Mouse (Mus musculus) stomach, postnatal 0 days (tissue): Measurements from ENCODE around the gene Asb17. TPM values are rescaled to one million over a fixed set of nuclear protein-coding genes. Genes with fewer than 3 reads are reported as not detected.

Source experiments
- ATAC-seq: fragments of 200-750 bp; cut with Nextera tagmentation; 2 replicates; pipeline ENCODE4 v1.8.0; 2017; ENCODE audit not compliant: low FRiP score, low TSS enrichment
- DNase-seq: peaks from one replicate; pipeline ENCODE4 v3.0.0-alpha.2; 2016; ENCODE audit warnings: low spot score
- H3K27ac ChIP-seq: fragments of 300-500 bp; sonication (generic); replicated peaks from 2 replicates; pipeline ENCODE4 v1.5.1; 2014; ENCODE audit warnings: mild to moderate bottlenecking, control low read depth
- H3K27me3 ChIP-seq: fragments of 300-500 bp; sonication (generic); 2 replicates; pipeline ENCODE4 v1.6.1; 2014; ENCODE audit warnings: low read length; ENCODE audit not compliant: control insufficient read depth, insufficient read depth
- H3K36me3 ChIP-seq: fragments of 300-500 bp; sonication (generic); 2 replicates; pipeline ENCODE4 v1.6.1; 2014; ENCODE audit warnings: low read length, mixed read lengths; ENCODE audit not compliant: control insufficient read depth, insufficient read depth
- H3K4me1 ChIP-seq: fragments of 300-500 bp; sonication (generic); replicated peaks from 2 replicates; pipeline ENCODE4 v1.6.1; 2014; ENCODE audit warnings: antibody characterized with exemption; ENCODE audit not compliant: control insufficient read depth, insufficient read depth
- H3K4me2 ChIP-seq: fragments of 300-500 bp; sonication (generic); replicated peaks from 2 replicates; pipeline ENCODE4 v1.6.1; 2014; ENCODE audit warnings: low read depth, mild to moderate bottlenecking, control low read depth, moderate library complexity
- H3K4me3 ChIP-seq: fragments of 300-500 bp; sonication (generic); 2 replicates; pipeline ENCODE4 v1.5.1; 2014; ENCODE audit warnings: low read depth, low read length, control low read depth
- H3K9ac ChIP-seq: fragments of 300-500 bp; sonication (generic); 2 replicates; pipeline ENCODE4 v1.6.1; 2014; ENCODE audit warnings: mild to moderate bottlenecking, low read length, control low read depth, mixed read lengths
- H3K9me3 ChIP-seq: fragments of 300-500 bp; sonication (generic); 2 replicates; pipeline ENCODE4 v1.6.1; 2016; ENCODE audit warnings: low read length; ENCODE audit not compliant: control insufficient read depth
- CTCF ChIP-seq: IDR thresholded peaks from 2 replicates; pipeline ENCODE4 v1.5.1; 2016; ENCODE audit warnings: antibody characterized with exemption, low read depth, mild to moderate bottlenecking, moderate library complexity
- EP300 ChIP-seq: optimal IDR thresholded peaks from 2 replicates; pipeline ENCODE3; 2016; ENCODE audit warnings: antibody characterized with exemption
- WGBS: fragments of 180-500 bp; shearing (Covaris S2); extraction: QIAGEN DNeasy Blood & Tissue Kit; methylation state at CpG from one replicate; pipeline ENCODE4 v1.1.7; 2014; 5-methylcytosine and 5-hydroxymethylcytosine counted together
- polyA plus RNA-seq: library from polyadenylated mRNA; unstranded; fragments of >200 nt; fragmentation: Nextera tagmentation; extraction: Ambion mirVana; gene quantifications from 2 replicates; pipeline ENCODE4 v1.2.1, GENCODE M21; 2015

The Asb17 gene
- polyA plus RNA-seq, 1 experiment from 2014 or later: 0.12 TPM

DNA sequence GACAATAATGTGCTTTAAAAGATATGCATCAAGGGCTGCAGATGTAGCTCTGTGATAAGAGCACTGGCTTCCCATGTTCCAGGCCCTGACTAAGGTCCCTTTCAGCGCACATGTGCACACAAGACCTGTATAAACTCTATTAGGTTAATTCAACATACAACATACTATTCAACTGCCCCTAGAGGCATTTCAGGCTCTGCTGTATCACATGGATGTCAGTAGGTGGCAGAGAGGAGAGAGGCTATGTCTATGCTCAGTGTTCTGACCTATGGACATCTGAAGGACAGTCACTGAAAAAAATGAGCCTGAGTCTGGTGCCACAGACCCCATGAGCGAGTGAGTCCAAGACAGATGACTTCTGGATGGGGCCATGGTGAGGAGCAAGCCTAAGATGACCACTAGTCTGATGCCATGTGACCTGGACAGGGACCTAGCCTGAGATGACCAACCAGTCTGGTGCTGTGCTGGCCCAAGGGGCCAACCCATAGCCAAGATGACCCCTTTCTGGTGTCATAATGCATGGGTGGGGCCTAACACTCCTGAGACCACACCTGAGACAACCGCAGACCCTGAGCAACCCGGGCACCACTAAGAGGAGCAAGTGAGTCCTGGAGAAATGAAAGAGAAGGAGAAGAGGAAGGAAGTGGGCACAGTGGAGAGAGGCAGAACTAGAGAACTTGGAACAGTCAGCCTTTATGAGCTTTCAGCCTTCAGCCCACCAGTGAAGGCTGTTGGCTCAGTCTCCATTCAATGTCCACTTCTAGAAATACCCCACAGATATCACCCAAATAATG, 20.8 kb downstream of the Asb17 start:
- Histone ChIP-seq H3K27ac (no peak overlapping the region), H3K4me3 (no peak overlapping the region), H3K4me1 (no peaks in the 10 kb centered on the region), H3K36me3 (no peaks in the 10 kb centered on the region), H3K4me2 (no peak overlapping the region), H3K27me3 (no peaks in the 10 kb centered on the region), H3K9ac (no peak overlapping the region), H3K9me3 (no peaks in the 10 kb centered on the region)
- peak; percentile 25; the same call in 1 of the 2 replicates for TF ChIP-seq CTCF
- TF ChIP-seq EP300: no peak
- no peak for ATAC-seq
- DNase-seq: no peak
- 86% methylated on average over 4 of the region's 4 CpGs for WGBS

DNA sequence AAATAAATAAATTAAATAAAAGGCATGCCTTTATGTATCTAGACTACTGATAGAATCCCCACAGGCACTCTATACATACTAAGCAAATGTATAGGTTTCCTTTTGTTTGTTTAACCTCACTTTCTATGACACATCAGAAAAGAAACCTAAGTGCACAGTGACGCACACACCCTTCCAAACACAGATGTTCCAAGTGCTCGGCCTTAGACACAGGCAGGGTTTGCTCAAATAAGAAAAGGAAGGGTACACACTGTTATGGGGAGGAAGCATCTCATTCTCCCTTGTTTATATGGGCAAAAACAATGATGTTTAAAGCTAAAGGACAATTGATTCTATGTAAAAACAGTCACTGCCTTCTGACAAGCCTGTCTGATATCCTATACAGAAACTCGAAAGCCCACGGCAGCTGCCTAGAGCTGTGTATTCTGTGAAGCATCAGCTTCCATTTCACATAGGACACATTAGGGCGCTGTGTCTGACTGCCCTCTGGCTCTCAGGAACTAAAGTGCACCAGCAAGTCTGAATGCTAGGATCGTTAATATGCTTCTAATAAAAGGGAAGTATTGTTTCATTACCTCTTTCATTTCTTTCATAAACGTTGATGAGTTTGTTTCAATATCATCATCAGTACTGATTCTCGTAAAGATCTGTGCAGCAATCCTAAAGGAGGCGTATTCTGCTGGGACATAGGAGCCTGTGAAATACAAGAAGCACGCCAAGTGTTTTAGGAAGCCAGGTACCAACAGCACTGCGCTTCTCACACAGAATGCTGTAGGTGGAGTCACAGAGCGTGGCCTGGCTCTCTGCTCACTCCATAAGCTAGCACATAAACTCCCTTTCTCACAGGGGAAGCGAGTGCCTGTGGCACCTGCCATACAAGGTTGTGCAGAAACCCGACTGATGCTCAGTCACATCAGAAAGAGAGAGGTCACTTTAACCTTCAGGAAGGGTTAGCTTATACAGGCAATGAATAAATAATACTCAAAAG, 23.4 kb downstream of the Asb17 start:
- H3K27me3 ChIP-seq: no peaks in the 10 kb centered on the region

DNA sequence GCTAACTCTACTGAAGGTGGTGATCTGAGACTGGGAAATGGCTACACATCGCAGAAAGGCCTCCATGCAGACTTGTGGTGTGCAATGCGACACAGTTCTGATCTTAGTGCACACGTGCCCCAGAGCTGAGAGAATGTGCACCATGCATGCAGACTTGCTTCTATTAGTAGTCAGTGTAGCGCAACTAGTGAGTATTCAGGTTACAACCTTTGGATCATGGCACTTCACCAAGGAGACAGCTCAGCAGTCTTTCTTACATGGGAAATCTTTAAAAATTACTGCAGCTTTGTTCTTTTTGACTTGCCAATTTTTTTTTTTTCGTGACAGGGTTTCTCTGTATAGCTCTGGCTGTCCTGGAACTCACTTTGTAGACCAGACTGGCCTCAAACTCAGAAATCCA, 27.4 kb downstream of the Asb17 start:
- Histone ChIP-seq H3K27me3 (no peaks in the 10 kb centered on the region), H3K4me2 (no peak overlapping the region), H3K9me3 (no peaks in the 10 kb centered on the region), H3K4me1 (no peaks in the 10 kb centered on the region), H3K9ac (no peak overlapping the region), H3K27ac (no peak overlapping the region), H3K36me3 (no peaks in the 10 kb centered on the region), H3K4me3 (no peak overlapping the region)
- ATAC-seq (no peak), DNase-seq (no peak)
- TF ChIP-seq CTCF (no peak), EP300 (no peak)
- WGBS: 85% methylated on average over 5 of the region's 5 CpGs

More for the DNA sequence above, 23.4 kb downstream of the Asb17 start:
- DNase-seq: no peak
- Histone ChIP-seq H3K36me3 (no peaks in the 10 kb centered on the region), H3K9me3 (no peaks in the 10 kb centered on the region), H3K9ac (no peak overlapping the region), H3K4me1 (no peaks in the 10 kb centered on the region), H3K4me3 (no peak overlapping the region), H3K27ac (no peak overlapping the region), H3K4me2 (no peak overlapping the region)
- TF ChIP-seq CTCF (peak; percentile 68), EP300 (no peak)
- ATAC-seq: no peak
- 58% methylated on average over 14 of the region's 14 CpGs for WGBS

DNA sequence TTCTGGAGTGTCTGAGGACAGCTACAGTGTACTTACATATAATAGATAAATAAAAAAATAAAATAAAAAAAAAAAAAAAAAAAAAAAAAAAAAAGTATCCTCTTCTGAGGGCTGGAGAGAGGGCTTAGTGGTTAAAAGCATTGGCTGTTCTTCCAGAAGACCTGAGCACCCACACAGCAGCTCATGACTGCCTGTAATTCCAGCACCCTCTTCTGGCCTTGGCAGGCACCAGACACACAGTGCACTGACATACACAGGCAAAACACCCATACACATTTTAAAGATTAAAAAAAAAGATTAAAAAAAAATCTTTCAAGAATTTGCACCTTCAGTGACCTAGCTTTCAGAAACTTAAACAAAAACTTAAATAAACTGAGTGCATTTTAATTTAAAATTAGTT, 42.3 kb downstream of the Asb17 start:
- Histone ChIP-seq H3K9ac (no peak overlapping the region), H3K4me3 (no peak overlapping the region), H3K36me3 (no peaks in the 10 kb centered on the region), H3K4me1 (no peaks in the 10 kb centered on the region), H3K27ac (no peak overlapping the region), H3K4me2 (no peak overlapping the region), H3K27me3 (no peaks in the 10 kb centered on the region), H3K9me3 (no peaks in the 10 kb centered on the region)
- no peak for DNase-seq
- no peak for ATAC-seq
- TF ChIP-seq CTCF: peak; percentile 47
- TF ChIP-seq EP300: no peak

DNA sequence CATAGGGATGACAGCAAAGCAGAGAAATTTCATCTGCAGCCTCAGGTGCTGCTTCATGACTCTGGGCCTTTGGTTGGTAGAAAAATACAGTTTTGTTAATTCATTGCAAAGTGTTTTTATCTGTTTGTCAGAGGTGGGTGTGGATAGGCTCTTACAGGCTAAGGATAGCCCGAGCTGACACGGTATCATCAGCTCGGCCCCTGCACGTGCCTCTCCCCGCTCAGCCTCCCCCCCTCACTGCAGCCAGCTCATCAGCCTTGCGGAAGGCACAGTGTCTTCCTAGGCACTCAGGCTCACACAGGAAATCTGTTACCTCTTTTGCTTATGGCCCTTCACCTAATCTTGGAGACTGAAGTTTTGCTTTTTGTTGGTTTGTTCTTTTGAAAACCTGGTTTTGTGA, 44.1 kb downstream of the Asb17 start:
- 68% methylated on average over 6 of the region's 6 CpGs for WGBS
- Histone ChIP-seq H3K4me2 (no peak overlapping the region), H3K4me1 (no peaks in the 10 kb centered on the region), H3K9ac (no peak overlapping the region), H3K9me3 (no peaks in the 10 kb centered on the region), H3K27ac (no peak overlapping the region), H3K36me3 (no peaks in the 10 kb centered on the region), H3K4me3 (no peak overlapping the region), H3K27me3 (no peaks in the 10 kb centered on the region)
- DNase-seq (no peak), ATAC-seq (no peak)
- TF ChIP-seq EP300: no peak
- TF ChIP-seq CTCF: no peak
